Mouse (Mus musculus) kidney, embryonic 16.5 days (tissue): ENCODE results near the gene Cfap299. TPM values are rescaled to one million over a fixed set of nuclear protein-coding genes. Genes with fewer than 3 reads are reported as not detected.
A peak's percentile ranks its signal among the peaks of the same experiment; 100 is the strongest.

Experiments used
- ATAC-seq: fragments of 200-750 bp; cut with Nextera tagmentation; 2 replicates; pipeline ENCODE4 v1.8.0; 2017; ENCODE audit warnings: moderate TSS enrichment; ENCODE audit not compliant: low FRiP score, low TSS enrichment
- H3K27ac ChIP-seq: fragments of 300-500 bp; sonication (generic); 2 replicates; pipeline ENCODE4 v1.5.1; 2014; ENCODE audit warnings: low read length
- H3K27me3 ChIP-seq: fragments of 300-500 bp; sonication (generic); 2 replicates; pipeline ENCODE4 v1.6.1; 2014; ENCODE audit warnings: low read length, control low read depth, mixed read lengths; ENCODE audit not compliant: insufficient read depth
- H3K36me3 ChIP-seq: fragments of 300-500 bp; sonication (generic); 2 replicates; pipeline ENCODE4 v1.6.1; 2014; ENCODE audit warnings: low read length, control low read depth, mixed read lengths; ENCODE audit not compliant: insufficient read depth
- H3K4me1 ChIP-seq: fragments of 300-500 bp; sonication (generic); 2 replicates; pipeline ENCODE4 v1.6.1; 2014; ENCODE audit warnings: low read length, control low read depth, mixed read lengths; ENCODE audit not compliant: insufficient read depth
- H3K4me2 ChIP-seq: fragments of 300-500 bp; sonication (generic); replicated peaks from 2 replicates; pipeline ENCODE4 v1.6.1; 2014; ENCODE audit warnings: low read depth, low read length
- H3K4me3 ChIP-seq: fragments of 300-500 bp; sonication (generic); 2 replicates; pipeline ENCODE4 v1.5.1; 2014; ENCODE audit warnings: mild to moderate bottlenecking, low read length
- H3K9ac ChIP-seq: fragments of 300-500 bp; sonication (generic); replicated peaks from 2 replicates; pipeline ENCODE4 v1.6.1; 2014; ENCODE audit warnings: low read length
- H3K9me3 ChIP-seq: fragments of 300-500 bp; sonication (generic); 2 replicates; pipeline ENCODE4 v1.6.1; 2016; ENCODE audit warnings: low read length, control low read depth
- WGBS: fragments of 180-500 bp; shearing (Covaris S2); extraction: QIAGEN DNeasy Blood & Tissue Kit; methylation state at CpG from one replicate; pipeline ENCODE4 v1.1.7; 2014; 5-methylcytosine and 5-hydroxymethylcytosine counted together
- polyA plus RNA-seq: library from polyadenylated mRNA; unstranded; fragments of >200 nt; fragmentation: Nextera tagmentation; extraction: Ambion mirVana; gene quantifications from 2 replicates; pipeline ENCODE4 v1.2.1, GENCODE M21; 2015

Gene Cfap299
- polyA plus RNA-seq, 1 experiment from 2014 or later: 0.56 TPM

DNA sequence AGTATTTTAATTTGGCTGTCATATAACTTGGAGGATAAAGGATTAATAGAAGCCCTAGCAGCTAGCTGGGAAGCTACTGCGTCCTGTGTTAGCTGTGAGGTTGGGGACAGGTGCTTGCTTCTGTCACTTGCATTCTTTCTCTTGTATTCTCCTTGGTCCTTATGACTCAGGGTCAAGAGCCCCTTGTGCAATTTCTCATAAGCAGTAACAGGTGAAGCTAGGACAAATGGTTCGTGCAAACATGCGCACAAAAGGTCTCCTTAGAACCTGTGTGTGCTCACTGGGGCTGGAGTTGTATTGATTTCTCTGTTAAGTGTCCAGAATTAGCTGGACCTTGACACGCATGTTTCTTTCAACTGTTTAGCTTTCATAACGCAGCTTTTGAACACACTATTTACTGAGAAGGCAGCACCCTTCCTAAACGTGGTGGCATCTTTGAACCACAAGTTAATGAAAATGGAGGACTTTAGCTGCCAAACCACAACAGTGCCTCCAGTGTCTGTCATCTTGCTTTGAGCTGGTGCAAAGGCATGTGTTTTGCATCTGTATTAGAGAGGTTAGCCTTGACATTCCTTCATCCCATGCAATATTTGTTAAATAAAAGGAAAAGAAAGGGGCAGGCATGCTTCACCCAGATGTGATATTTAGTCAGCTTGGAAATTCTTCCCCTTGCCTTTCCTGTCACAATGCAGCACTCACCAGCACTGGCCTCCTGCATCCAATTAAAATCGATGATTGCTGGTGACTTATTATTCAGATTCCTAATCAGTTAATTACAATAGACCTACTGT, 223.9 kb downstream of the Cfap299 start:
- H3K4me3 ChIP-seq: no peak overlapping the region
- H3K36me3 ChIP-seq: no peaks in the 10 kb centered on the region
- no peaks in the 10 kb centered on the region for H3K27me3 ChIP-seq
- no peak overlapping the region for H3K4me2 ChIP-seq
- no peak overlapping the region for H3K27ac ChIP-seq
- no peaks in the 10 kb centered on the region for H3K9me3 ChIP-seq
- no peak overlapping the region for H3K9ac ChIP-seq
- H3K4me1 ChIP-seq: no peaks in the 10 kb centered on the region; the same call in 1 of the 2 replicates
- no peak for ATAC-seq
- WGBS: 81% methylated on average over 7 of the region's 7 CpGs

DNA sequence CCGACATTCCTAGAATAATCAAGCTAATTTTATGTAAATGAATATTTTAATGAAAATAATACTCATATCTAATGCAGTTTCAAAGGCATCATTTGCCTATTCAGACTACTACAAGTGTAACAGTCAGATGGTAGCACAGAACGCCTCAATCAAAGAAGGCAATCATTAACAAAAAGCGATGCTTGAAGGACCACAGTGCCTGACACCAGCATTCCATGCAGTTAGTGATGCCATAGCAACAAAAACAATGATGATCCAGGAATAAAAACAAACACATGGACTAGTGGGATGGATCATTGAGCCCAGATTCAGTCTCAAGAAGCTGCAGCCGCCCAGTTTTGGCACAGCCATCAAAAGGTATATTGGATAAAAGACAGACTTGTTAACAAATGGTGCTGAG, 232.2 kb downstream of the Cfap299 start:
- WGBS: 54% methylated on average over 4 of the region's 4 CpGs

DNA sequence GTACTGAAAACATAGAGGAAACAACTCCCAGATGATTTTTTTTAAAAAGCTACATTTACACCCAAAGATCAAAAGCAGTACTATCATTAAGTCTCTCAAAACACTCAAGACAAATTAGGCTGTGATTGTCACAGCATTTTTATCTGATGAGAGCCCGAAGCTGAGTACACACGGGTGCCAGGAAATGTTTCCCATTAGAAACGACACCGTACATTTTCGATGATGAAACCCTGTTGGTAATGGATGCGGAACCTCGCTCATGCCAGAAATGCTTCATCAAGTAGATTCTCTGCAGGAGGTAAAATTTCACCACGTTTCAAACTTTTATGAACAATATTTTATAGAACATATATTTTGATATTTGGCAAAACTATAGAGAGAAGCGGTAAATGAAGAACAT, 233.7 kb downstream of the Cfap299 start:
- ATAC-seq: no peak
- no peak overlapping the region for H3K4me2 ChIP-seq
- WGBS: 74% methylated on average over 9 of the region's 9 CpGs
- no peak overlapping the region for H3K4me3 ChIP-seq
- no peaks in the 10 kb centered on the region for H3K36me3 ChIP-seq
- H3K9ac ChIP-seq: no peak overlapping the region
- H3K27me3 ChIP-seq: no peaks in the 10 kb centered on the region
- H3K4me1 ChIP-seq: 0 out of 2 replicates have a peak, but pooled peaks cover 11% of the 10 kb centered on the region
- no peak overlapping the region for H3K27ac ChIP-seq
- no peaks in the 10 kb centered on the region for H3K9me3 ChIP-seq

More for the DNA sequence above, 232.2 kb downstream of the Cfap299 start:
- H3K4me1 ChIP-seq: 0 out of 2 replicates have a peak, but pooled peaks cover 8% of the 10 kb centered on the region
- H3K27me3 ChIP-seq: no peaks in the 10 kb centered on the region
- no peak overlapping the region for H3K4me2 ChIP-seq
- H3K27ac ChIP-seq: no peak overlapping the region
- no peak overlapping the region for H3K9ac ChIP-seq
- H3K4me3 ChIP-seq: no peak overlapping the region
- no peaks in the 10 kb centered on the region for H3K36me3 ChIP-seq
- ATAC-seq: peak; percentile 81
- no peaks in the 10 kb centered on the region for H3K9me3 ChIP-seq

DNA sequence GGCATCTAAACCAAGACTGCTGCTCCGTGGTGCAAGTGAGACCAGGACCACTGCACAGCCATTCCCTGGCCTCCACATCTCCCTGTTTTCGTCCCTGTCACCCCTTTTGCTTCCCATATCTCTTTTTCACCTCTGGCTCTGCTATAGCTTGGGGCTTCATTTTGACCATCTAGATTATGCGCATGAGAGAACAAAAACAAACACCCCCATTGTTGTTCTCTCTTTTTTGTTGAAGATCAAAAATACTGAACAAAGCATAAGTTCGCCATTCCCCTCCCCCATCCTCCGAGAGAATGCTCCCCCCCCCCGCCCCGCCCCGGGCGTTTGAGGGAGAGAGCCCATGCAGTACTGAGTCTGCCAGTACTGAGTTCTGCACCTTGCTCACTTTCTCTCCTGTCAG, 234.7 kb downstream of the Cfap299 start:
- Histone ChIP-seq H3K9ac (no peak overlapping the region), H3K27ac (peak overlapping the region; percentile 43; the same call in 1 of the 2 replicates), H3K9me3 (no peaks in the 10 kb centered on the region), H3K27me3 (no peaks in the 10 kb centered on the region), H3K4me1 (peaks cover 14% of the 10 kb centered on the region; the same call in 1 of the 2 replicates), H3K4me3 (no peak overlapping the region), H3K4me2 (no peak overlapping the region), H3K36me3 (no peaks in the 10 kb centered on the region)
- WGBS: 57% methylated on average over 9 of the region's 9 CpGs
- no peak for ATAC-seq

DNA sequence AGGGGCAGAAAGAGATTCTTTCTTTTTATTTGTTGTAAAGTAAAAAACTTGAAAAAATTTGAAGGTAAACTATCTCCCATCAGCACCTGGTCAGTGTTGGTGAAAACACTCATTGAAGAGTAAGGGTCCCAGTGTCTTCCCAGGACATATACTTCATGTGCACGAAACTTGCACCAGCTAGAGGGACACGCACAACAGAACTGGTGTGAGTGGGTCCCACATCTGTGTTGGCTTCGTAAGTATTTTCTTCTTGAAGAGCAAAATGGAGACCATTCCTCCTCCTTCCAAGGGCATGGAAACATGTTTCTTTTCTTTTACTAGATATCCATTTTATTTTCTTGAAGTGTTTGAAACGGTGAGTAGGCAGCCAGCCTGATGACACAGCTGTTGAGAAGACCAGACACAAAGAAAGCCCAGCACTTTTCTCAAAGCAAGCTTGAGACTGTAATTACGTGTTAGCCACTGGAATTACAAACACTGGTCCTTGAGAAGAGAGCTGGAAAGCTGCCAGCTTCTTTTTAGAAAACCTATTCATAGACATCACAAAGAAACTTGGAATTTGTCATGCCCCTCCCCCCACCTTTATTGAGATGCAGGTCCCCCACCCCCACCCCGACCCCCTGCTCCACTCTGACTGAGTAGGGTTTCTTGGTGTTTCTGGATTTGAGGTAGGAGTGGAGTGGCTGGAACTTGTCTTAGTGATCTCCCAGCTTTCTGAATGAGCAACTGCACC, 237.5 kb downstream of the Cfap299 start:
- Histone ChIP-seq H3K4me3 (no peak overlapping the region), H3K27me3 (no peaks in the 10 kb centered on the region), H3K36me3 (no peaks in the 10 kb centered on the region), H3K9ac (no peak overlapping the region), H3K9me3 (no peaks in the 10 kb centered on the region), H3K4me2 (no peak overlapping the region), H3K4me1 (peaks cover 17% of the 10 kb centered on the region), H3K27ac (no peak overlapping the region)
- WGBS: 70% methylated on average over 6 of the region's 6 CpGs
- no peak for ATAC-seq

DNA sequence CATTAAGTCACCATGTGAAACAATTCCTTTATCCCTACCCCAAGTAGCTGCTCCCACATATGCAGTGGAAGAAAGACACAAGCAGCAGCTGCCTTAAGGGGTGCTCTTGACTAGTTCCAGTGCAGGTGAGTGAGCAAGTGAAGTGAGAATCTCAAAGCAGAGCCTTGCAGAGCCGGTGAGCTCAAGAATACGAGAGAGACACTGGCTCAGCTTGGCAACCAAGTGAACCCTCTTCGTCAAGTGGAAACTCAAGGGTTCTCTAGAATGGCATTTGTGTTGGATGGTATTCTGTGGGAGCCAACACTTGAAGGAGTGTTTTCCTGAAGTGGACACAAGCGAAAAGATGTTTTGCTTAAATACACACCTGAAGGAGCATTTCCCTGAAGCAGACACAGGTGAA, 239.4 kb downstream of the Cfap299 start:
- no peak overlapping the region for H3K27ac ChIP-seq
- no peak overlapping the region for H3K4me3 ChIP-seq
- no peaks in the 10 kb centered on the region for H3K27me3 ChIP-seq
- 92% methylated on average over 4 of the region's 4 CpGs for WGBS
- no peak overlapping the region for H3K4me2 ChIP-seq
- H3K9ac ChIP-seq: no peak overlapping the region
- peaks cover 15% of the 10 kb centered on the region for H3K4me1 ChIP-seq
- H3K36me3 ChIP-seq: no peaks in the 10 kb centered on the region
- no peak for ATAC-seq
- no peaks in the 10 kb centered on the region for H3K9me3 ChIP-seq

DNA sequence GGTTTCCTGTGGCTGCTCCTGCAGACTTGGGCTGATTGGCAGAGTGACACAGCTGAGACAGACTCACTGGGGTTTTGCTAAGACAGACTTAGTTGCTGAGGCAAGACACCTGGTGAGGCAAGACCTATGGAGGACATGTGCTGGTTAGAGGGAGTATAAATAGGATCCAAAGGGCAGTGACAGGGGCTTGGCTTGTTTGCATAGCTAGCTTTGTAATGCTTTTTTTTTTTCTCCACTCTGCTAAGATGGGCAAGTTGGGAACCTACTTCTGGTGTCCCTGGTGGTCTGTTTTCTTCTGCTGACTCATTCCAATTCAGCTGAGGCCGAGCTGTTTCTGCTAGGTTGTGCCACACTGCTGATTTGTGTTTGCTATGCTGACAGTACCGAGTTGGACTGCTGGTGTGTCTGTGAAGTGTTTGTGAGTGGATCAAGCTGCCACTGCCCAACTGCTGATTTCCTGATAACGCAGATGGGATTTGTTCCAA, 240.0 kb downstream of the Cfap299 start:
- Histone ChIP-seq H3K4me2 (no peak overlapping the region), H3K4me3 (no peak overlapping the region), H3K27me3 (no peaks in the 10 kb centered on the region), H3K27ac (no peak overlapping the region), H3K4me1 (peaks cover 13% of the 10 kb centered on the region), H3K9ac (no peak overlapping the region), H3K36me3 (no peaks in the 10 kb centered on the region), H3K9me3 (no peaks in the 10 kb centered on the region)
- peak; percentile 35; the same call in 1 of the 2 replicates for ATAC-seq
- WGBS: 31% methylated on average over 3 of the region's 3 CpGs

DNA sequence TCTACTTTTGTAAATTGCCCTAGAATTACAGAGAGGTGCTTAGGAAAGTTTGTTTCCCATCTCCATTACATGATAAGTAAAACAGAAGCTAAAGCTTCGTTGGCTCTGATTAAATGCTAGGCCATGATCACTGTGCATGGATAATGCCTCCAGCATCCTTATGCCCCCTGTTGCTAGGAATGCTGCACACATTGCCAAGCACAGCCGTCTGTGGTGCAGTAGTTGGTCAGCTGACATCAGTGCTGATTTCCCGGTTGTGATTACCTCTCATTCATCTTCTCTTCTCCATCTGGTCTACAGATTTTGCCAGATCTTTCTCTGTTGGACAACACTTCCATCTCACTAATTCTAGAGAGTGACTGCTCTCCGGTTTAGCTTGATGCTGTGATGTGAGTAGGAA, 243.3 kb downstream of the Cfap299 start:
- Histone ChIP-seq H3K4me3 (no peak overlapping the region), H3K9me3 (no peaks in the 10 kb centered on the region), H3K9ac (no peak overlapping the region), H3K27me3 (no peaks in the 10 kb centered on the region), H3K4me2 (no peak overlapping the region), H3K4me1 (peaks cover 15% of the 10 kb centered on the region), H3K36me3 (no peaks in the 10 kb centered on the region), H3K27ac (no peak overlapping the region)
- WGBS: 65% methylated on average over 4 of the region's 4 CpGs
- ATAC-seq: no peak

DNA sequence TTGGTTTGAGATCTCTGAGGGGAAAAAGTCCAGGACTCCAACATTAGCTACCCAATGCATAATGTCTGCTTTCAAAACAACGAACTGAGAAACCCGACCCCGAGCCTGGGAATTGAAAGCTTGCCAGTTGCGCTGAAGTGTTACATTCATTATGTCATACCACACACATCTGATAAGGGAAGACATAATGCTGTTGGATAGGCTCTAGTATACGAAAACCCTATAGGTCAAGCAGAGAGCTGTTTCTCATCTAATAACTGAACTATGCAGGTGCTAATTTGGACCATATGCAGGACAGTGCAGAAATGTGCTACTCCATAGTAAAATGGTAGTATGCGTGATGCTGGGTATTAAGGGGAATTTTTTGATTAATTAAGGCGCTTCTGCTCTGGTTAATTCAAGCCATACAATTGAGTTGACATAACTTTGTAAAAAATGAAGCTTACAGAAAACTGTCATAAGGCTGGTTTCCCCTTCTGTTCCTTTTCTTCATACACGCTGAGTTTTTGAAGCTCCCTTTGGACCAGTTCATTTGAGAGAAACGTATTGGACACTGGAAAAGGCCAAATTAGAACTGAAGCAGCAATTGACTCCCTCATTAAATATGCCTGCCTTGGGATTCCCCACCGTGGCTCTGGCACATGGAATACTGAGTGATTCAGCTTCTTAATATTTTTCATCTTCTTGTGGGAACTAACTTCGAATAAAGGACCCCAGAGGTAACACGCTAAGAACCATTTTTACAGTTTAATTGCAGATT, 245.8 kb downstream of the Cfap299 start:
- no peaks in the 10 kb centered on the region for H3K9me3 ChIP-seq
- H3K27me3 ChIP-seq: no peaks in the 10 kb centered on the region
- no peak overlapping the region for H3K9ac ChIP-seq
- no peaks in the 10 kb centered on the region for H3K36me3 ChIP-seq
- no peak overlapping the region for H3K4me3 ChIP-seq
- WGBS: 53% methylated on average over 12 of the region's 12 CpGs
- H3K27ac ChIP-seq: no peak overlapping the region
- peaks cover 5% of the 10 kb centered on the region; the same call in 1 of the 2 replicates for H3K4me1 ChIP-seq
- no peak for ATAC-seq
- no peak overlapping the region for H3K4me2 ChIP-seq
